Mouse (Mus musculus) effector memory CD4-positive, alpha-beta T cell, adult 7 months (primary cell): ENCODE data around the gene Trim45. TPM values are rescaled to one million over a fixed set of nuclear protein-coding genes. Genes with fewer than 3 reads are reported as not detected.

ENCODE experiments used
- polyA plus RNA-seq: library from polyadenylated mRNA; unstranded; fragments of 100-300 nt; shearing (Covaris generic); gene quantifications from one replicate; pipeline ENCODE4 v1.2.1, GENCODE M21; 2017

Gene Trim45
- polyA plus RNA-seq = 0.28 TPM

GRCm38 (mm10) chr3:100921825-100922505, at the start of gene Trim45:
Trim45 (plus strand) TSS chr3:100922202.

GRCm38 (mm10) chr3:100969176-100969917, 47.3 kb downstream of the Trim45 start, which contains the start of gene Ttf2:
Ttf2 (minus strand) TSS chr3:100969663.

Other genes starting within 250 kb of the Trim45 start
- 109 TPM for gene Man1a2, start 236.7 kb upstream of the Trim45 start, polyA plus RNA-seq
- not detected for gene Vtcn1, start 96.7 kb upstream of the Trim45 start, polyA plus RNA-seq
- gene Ttf2, start 47.5 kb downstream of the Trim45 start, polyA plus RNA-seq = 6.8 TPM
- 22.5 TPM for gene Cd101, start 107.4 kb downstream of the Trim45 start, polyA plus RNA-seq
- gene Ptgfrn, start 188.1 kb downstream of the Trim45 start, polyA plus RNA-seq = 1.0 TPM